Mouse (Mus musculus): Measurements from ENCODE around the gene Cep135. TPM values are rescaled to one million over a fixed set of nuclear protein-coding genes. Genes with fewer than 3 reads are reported as not detected.
A peak's percentile ranks its signal among the peaks of the same experiment; 100 is the strongest.

Cep135 gene
- polyA plus RNA-seq, 1 experiment from 2014 or later: 11.1 TPM

DNA sequence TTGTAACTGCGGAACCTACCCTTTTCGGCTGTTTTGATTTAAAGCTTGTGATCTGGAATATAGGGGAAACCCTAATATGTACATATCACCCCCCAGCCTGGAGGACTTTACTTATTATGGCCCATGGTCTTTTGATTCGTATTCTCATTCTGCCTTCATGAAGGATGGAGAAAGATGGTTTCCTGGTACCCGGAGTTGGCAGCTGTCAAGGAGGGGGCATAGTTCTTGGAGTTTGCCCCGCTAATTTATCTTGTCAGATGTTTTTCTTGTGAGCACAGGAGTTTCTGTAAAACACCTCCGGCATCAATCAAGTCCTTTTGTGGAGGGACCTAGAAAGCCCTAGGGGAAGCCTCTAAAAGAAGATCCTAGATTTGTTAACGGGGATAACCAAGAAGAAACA lies 813 bp downstream of the Cep135 start:
- Histone ChIP-seq H3K4me2 (peak overlapping the region; percentile 64), H3K27ac (ENCODE audit: low read depth, low read length) (no peak overlapping the region), H3K9me3 (ENCODE audit: control insufficient read depth, low read length) (no peaks in the 10 kb centered on the region), H3K9ac (ENCODE audit: low read length) (peak overlapping the region; percentile 92), H3K4me3 (ENCODE audit: low read depth, low read length) (peak overlapping the region; percentile 74), H3K27me3 (ENCODE audit: control insufficient read depth, insufficient read depth, low read length) (no peaks in the 10 kb centered on the region), H3K4me1 (ENCODE audit: control insufficient read depth, insufficient read depth, low read length) (peaks cover 9% of the 10 kb centered on the region), H3K36me3 (ENCODE audit: control insufficient read depth, insufficient read depth, low read length) (0 out of 2 replicates have a peak, but pooled peaks cover 7% of the 10 kb centered on the region)
- 9% methylated on average over 7 of the region's 7 CpGs for WGBS
- no peak for DNase-seq (ENCODE audit: low spot score, missing footprints)
- ATAC-seq (ENCODE audit: low FRiP score): 0 out of 2 replicates have a peak, but pooled peaks have one; percentile 2

- Histone ChIP-seq H3K4me1 (ENCODE audit: control insufficient read depth, insufficient read depth, low read length) (peaks cover 9% of the 10 kb centered on the region), H3K27ac (ENCODE audit: low read depth, low read length) (no peak overlapping the region), H3K36me3 (ENCODE audit: control insufficient read depth, insufficient read depth, low read length) (0 out of 2 replicates have a peak, but pooled peaks cover 7% of the 10 kb centered on the region), H3K4me2 (peak overlapping the region; percentile 64), H3K27me3 (ENCODE audit: control insufficient read depth, insufficient read depth, low read length) (no peaks in the 10 kb centered on the region), H3K9ac (ENCODE audit: low read length) (peak overlapping the region; percentile 20; the same call in 1 of the 2 replicates), H3K9me3 (ENCODE audit: control insufficient read depth, low read length) (no peaks in the 10 kb centered on the region), H3K4me3 (ENCODE audit: low read depth, low read length) (no peak overlapping the region)
- no peak for DNase-seq (ENCODE audit: low spot score, missing footprints)
- WGBS: 85% methylated on average over 2 of the region's 2 CpGs
- no peak for ATAC-seq (ENCODE audit: low FRiP score)
Observed at GRCm38 (mm10) chr5:76590009-76590408, 1.5 kb downstream of the Cep135 start.

DNA sequence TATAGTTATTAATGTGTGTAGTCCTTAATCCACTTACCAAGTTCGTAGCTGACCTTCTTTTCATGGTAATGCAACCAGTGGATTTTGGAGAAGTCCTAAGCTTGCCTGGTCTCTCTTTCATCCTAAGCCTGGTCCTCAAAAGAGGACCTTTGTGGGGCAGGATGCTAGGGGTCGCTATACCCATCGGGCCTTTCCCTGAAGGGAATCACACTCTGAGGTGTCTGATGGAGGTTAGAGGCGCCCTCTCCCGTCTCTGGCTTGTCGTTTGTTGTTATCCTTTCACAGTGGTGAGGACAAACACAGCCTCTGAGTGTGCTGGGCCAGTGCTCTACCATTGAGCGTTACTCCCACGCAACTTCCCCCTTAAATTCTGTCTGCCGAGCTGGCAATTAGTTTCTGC lies 3.4 kb downstream of the Cep135 start:
- no peak for DNase-seq (ENCODE audit: low spot score, missing footprints)
- no peak overlapping the region for H3K4me2 ChIP-seq
- WGBS: 60% methylated on average over 9 of the region's 9 CpGs
- H3K9me3 ChIP-seq (ENCODE audit: control insufficient read depth, low read length): no peaks in the 10 kb centered on the region
- no peak for ATAC-seq (ENCODE audit: low FRiP score)
- no peak overlapping the region for H3K4me3 ChIP-seq (ENCODE audit: low read depth, low read length)
- no peaks in the 10 kb centered on the region for H3K27me3 ChIP-seq (ENCODE audit: control insufficient read depth, insufficient read depth, low read length)
- H3K36me3 ChIP-seq (ENCODE audit: control insufficient read depth, insufficient read depth, low read length): peaks cover 13% of the 10 kb centered on the region; the same call in 1 of the 2 replicates
- no peak overlapping the region for H3K27ac ChIP-seq (ENCODE audit: low read depth, low read length)
- H3K9ac ChIP-seq (ENCODE audit: low read length): no peak overlapping the region
- peaks cover 9% of the 10 kb centered on the region for H3K4me1 ChIP-seq (ENCODE audit: control insufficient read depth, insufficient read depth, low read length)

DNA sequence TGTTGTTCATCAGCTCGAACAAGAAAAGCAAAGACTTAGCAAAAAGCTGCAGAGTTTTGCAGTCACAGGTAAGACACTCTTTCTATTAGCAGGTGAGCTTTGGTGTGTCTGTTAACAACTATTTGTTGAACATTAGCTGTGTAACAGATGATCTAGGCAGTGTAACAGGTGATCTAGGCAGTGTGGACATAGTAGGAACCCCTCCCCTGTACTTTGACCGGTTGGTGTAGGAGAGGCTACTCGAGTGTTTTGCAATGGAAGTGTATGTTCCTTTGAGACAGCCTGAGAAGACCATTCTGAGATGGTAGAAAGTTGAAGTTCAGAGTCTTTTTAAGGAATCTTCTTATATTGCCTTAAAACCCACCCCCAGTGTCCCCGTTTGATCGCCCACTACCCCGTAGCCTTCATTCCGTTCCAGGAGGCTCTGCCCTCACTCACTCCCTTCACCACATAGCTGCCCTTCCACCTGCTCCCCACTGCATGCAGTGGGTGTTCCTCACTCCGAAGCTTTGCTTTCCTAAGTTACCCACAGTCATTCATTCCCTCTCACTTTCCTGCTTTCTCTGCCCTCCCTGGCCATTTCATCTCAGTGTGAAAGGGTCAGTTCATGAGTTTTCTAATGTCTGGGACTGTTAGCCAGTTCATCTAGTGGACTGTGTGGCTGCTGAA lies 21.3 kb downstream of the Cep135 start:
- H3K27me3 ChIP-seq (ENCODE audit: control insufficient read depth, insufficient read depth, low read length): no peaks in the 10 kb centered on the region
- DNase-seq (ENCODE audit: low spot score, missing footprints): no peak
- H3K9ac ChIP-seq (ENCODE audit: low read length): no peak overlapping the region
- peaks cover 11% of the 10 kb centered on the region for H3K36me3 ChIP-seq (ENCODE audit: control insufficient read depth, insufficient read depth, low read length)
- no peak for ATAC-seq (ENCODE audit: low FRiP score)
- no peak overlapping the region for H3K4me2 ChIP-seq
- H3K27ac ChIP-seq (ENCODE audit: low read depth, low read length): no peak overlapping the region
- no peaks in the 10 kb centered on the region for H3K4me1 ChIP-seq (ENCODE audit: control insufficient read depth, insufficient read depth, low read length)
- WGBS: 93% methylated on average over 8 of the region's 8 CpGs
- no peak overlapping the region for H3K4me3 ChIP-seq (ENCODE audit: low read depth, low read length)
- no peaks in the 10 kb centered on the region for H3K9me3 ChIP-seq (ENCODE audit: control insufficient read depth, low read length)

GRCm38 (mm10) chr5:76612867-76613499 lies 24.5 kb downstream of the Cep135 start:
- no peak overlapping the region for H3K9ac ChIP-seq (ENCODE audit: low read length)
- H3K9me3 ChIP-seq (ENCODE audit: control insufficient read depth, low read length): no peaks in the 10 kb centered on the region
- H3K27ac ChIP-seq (ENCODE audit: low read depth, low read length): no peak overlapping the region
- no peaks in the 10 kb centered on the region for H3K4me1 ChIP-seq (ENCODE audit: control insufficient read depth, insufficient read depth, low read length)
- H3K4me3 ChIP-seq (ENCODE audit: low read depth, low read length): no peak overlapping the region
- H3K4me2 ChIP-seq: no peak overlapping the region
- H3K27me3 ChIP-seq (ENCODE audit: control insufficient read depth, insufficient read depth, low read length): no peaks in the 10 kb centered on the region
- peaks cover 16% of the 10 kb centered on the region for H3K36me3 ChIP-seq (ENCODE audit: control insufficient read depth, insufficient read depth, low read length)
- ATAC-seq (ENCODE audit: low FRiP score) (no peak), DNase-seq (ENCODE audit: low spot score, missing footprints) (no peak)
- WGBS: 89% methylated on average over 6 of the region's 6 CpGs

DNA sequence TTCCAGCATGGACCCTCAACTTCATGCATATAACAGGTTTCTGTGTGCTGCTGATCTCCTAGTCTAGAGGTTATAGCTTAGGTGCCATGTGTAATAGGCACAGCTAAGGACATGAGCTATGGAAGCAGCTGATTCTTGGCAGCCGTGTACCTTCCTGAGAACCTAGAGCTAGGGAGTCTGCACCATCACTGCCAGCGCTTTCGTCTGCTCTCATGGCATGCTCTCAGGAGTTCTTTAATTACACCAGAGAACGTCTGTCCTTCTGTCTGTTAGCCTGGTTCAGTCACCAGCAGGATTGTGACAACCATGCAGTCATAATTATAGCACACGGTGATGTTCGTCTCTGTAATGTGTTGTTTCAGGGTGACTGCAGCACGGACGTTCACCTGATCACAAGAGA lies 26.8 kb downstream of the Cep135 start:
- 93% methylated on average over 8 of the region's 8 CpGs for WGBS
- H3K9me3 ChIP-seq (ENCODE audit: control insufficient read depth, low read length): no peaks in the 10 kb centered on the region
- H3K36me3 ChIP-seq (ENCODE audit: control insufficient read depth, insufficient read depth, low read length): peaks cover 22% of the 10 kb centered on the region
- ATAC-seq (ENCODE audit: low FRiP score) (no peak), DNase-seq (ENCODE audit: low spot score, missing footprints) (no peak)
- no peaks in the 10 kb centered on the region for H3K4me1 ChIP-seq (ENCODE audit: control insufficient read depth, insufficient read depth, low read length)
- no peak overlapping the region for H3K4me3 ChIP-seq (ENCODE audit: low read depth, low read length)
- no peak overlapping the region for H3K4me2 ChIP-seq
- no peak overlapping the region for H3K9ac ChIP-seq (ENCODE audit: low read length)
- H3K27me3 ChIP-seq (ENCODE audit: control insufficient read depth, insufficient read depth, low read length): no peaks in the 10 kb centered on the region
- no peak overlapping the region for H3K27ac ChIP-seq (ENCODE audit: low read depth, low read length)

GRCm38 (mm10) chr5:76616196-76616747 lies 27.8 kb downstream of the Cep135 start:
- H3K9me3 ChIP-seq (ENCODE audit: control insufficient read depth, low read length): no peaks in the 10 kb centered on the region
- H3K27me3 ChIP-seq (ENCODE audit: control insufficient read depth, insufficient read depth, low read length): no peaks in the 10 kb centered on the region
- 93% methylated on average over 2 of the region's 2 CpGs for WGBS
- H3K27ac ChIP-seq (ENCODE audit: low read depth, low read length): no peak overlapping the region
- ATAC-seq (ENCODE audit: low FRiP score) (no peak), DNase-seq (ENCODE audit: low spot score, missing footprints) (no peak)
- H3K9ac ChIP-seq (ENCODE audit: low read length): no peak overlapping the region
- H3K4me3 ChIP-seq (ENCODE audit: low read depth, low read length): no peak overlapping the region
- no peak overlapping the region for H3K4me2 ChIP-seq
- H3K36me3 ChIP-seq (ENCODE audit: control insufficient read depth, insufficient read depth, low read length): peaks cover 19% of the 10 kb centered on the region
- no peaks in the 10 kb centered on the region for H3K4me1 ChIP-seq (ENCODE audit: control insufficient read depth, insufficient read depth, low read length)

DNA sequence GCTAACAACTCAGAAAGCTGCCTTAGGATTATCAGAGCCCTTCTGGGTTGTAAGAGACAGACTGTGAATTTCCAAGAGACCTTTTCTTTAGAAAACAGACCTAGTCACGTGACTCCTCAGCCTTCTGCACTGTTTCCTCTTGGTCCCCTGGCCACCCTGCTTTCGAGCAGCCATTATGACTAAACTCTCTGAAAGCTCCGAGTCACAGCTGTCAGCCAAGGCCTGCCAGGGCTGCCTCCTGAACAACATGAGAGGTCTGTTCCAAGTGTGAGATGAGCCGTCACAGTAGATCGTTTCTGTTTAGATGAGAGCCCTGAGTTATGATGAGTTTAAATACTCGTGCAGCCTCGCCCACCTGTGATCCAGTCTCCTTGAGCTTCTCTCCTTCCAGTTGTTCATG lies 30.3 kb downstream of the Cep135 start:
- Histone ChIP-seq H3K9me3 (ENCODE audit: control insufficient read depth, low read length) (no peaks in the 10 kb centered on the region), H3K4me3 (ENCODE audit: low read depth, low read length) (no peak overlapping the region), H3K4me1 (ENCODE audit: control insufficient read depth, insufficient read depth, low read length) (no peaks in the 10 kb centered on the region), H3K27me3 (ENCODE audit: control insufficient read depth, insufficient read depth, low read length) (no peaks in the 10 kb centered on the region), H3K4me2 (no peak overlapping the region), H3K36me3 (ENCODE audit: control insufficient read depth, insufficient read depth, low read length) (peaks cover 25% of the 10 kb centered on the region), H3K9ac (ENCODE audit: low read length) (no peak overlapping the region), H3K27ac (ENCODE audit: low read depth, low read length) (no peak overlapping the region)
- ATAC-seq (ENCODE audit: low FRiP score): no peak
- WGBS: 88% methylated on average over 7 of the region's 7 CpGs
- DNase-seq (ENCODE audit: low spot score, missing footprints): no peak

GRCm38 (mm10) chr5:76623759-76624158 lies 35.3 kb downstream of the Cep135 start:
- DNase-seq (ENCODE audit: low spot score, missing footprints) (no peak), ATAC-seq (ENCODE audit: low FRiP score) (no peak)
- H3K27me3 ChIP-seq (ENCODE audit: control insufficient read depth, insufficient read depth, low read length): no peaks in the 10 kb centered on the region
- H3K36me3 ChIP-seq (ENCODE audit: control insufficient read depth, insufficient read depth, low read length): peaks cover 16% of the 10 kb centered on the region
- H3K4me2 ChIP-seq: no peak overlapping the region
- no peak overlapping the region for H3K9ac ChIP-seq (ENCODE audit: low read length)
- H3K9me3 ChIP-seq (ENCODE audit: control insufficient read depth, low read length): no peaks in the 10 kb centered on the region
- H3K4me3 ChIP-seq (ENCODE audit: low read depth, low read length): no peak overlapping the region
- H3K4me1 ChIP-seq (ENCODE audit: control insufficient read depth, insufficient read depth, low read length): no peaks in the 10 kb centered on the region
- H3K27ac ChIP-seq (ENCODE audit: low read depth, low read length): no peak overlapping the region
- 98% methylated on average over 9 of the region's 9 CpGs for WGBS

Measured in midbrain, embryonic 11.5 days (tissue).